Mouse (Mus musculus) embryo, embryonic 10.5 days (tissue): ENCODE data around the gene Gm27027.

Experiments
- DNase-seq: peaks from one replicate; pipeline ENCODE4 v3.0.0-alpha.2; 2015; ENCODE audit warnings: low spot score

The Gm27027 gene

DNA sequence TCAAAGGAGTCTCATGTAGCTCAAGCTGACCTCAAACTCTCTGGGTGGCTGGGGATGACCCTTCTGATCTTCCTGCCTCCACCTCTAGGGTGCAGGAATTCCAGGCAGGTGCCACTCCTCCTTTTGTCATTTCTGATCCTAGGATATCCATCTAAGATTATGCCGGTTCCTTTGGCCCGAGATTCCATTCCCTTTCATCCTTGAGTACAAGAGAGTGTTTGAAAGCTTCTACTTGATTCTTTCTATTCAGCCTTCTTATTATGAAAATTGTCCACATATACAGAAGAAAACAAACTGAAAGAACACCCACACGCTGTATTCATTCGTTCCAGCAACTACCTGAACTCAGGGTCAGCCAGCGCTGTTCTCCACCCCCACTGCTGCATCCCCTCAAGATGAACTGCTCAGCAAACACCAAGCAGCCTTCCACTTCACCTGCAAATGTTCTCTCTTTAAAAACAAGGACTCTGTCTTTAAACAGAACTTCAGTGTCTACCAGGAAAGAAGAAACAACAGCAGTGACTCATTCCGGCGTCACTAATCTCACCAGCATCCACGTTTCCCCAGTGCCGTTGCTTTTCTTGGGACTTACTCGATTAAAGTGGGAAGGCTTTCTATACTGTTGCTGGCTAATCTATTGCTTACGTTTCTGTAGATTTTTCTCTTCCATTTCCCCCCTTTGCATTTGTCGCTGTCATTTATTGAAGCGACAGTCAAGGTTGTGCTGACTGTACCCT, 68.3 kb downstream of the Gm27027 start:
- DNase-seq = no peak

DNA sequence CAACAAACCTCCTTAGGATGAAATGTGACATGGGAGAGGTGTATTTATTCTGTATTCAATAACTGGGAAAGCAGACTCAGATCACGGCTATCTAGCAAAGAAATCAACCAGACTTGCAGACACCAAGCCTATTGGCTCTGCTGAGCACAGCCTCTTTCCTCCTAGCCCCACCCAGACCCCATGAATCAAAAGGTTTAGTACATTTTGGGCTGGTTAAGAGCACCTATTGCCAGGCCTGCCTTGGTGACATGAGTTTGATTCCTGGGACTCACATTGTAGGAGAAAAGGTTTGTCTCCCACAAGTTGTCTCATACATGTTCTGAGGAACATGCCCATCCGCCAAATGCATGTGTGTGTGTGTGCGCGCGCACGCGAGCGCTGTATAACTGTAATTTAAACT, 70.0 kb downstream of the Gm27027 start:
- DNase-seq = no peak

DNA sequence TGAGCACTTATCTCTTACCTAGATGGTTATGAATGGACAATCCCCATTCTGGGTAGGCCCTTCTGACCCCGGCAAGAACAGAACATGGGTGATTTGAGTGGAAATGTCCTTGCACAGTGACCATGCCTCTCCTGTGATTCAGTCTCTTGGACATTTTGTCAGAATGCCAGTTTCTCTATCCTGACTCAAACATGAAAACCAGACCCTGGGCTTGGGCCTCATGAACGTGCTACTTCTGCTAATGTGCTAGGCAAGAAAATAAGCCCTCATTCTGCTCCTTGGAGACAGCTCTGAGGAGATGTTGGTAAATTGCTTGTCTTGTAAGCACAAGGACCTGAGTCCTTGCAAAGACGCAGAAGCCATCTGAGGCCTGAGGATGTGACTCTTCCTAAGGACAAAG, 77.1 kb downstream of the Gm27027 start:
- DNase-seq = no peak

DNA sequence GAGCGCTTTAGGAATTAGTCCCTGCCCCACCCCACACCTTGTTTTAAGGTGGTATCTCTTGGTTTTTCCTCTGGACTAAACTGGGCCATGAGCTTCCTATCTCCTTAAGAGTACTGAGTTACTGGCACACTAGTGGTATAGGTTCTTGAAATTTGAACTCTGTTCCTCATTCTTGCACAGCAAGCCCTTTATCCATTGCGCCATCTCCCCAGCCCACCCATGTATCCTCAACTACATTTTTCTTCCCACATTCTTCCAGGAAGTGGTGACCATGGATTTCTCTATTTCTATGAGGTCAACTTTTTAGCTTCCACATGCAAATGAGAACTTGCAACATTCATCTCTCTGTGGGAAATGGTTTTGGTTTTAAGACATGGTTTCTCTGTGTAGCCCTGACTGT, 82.6 kb downstream of the Gm27027 start:
- no peak for DNase-seq

DNA sequence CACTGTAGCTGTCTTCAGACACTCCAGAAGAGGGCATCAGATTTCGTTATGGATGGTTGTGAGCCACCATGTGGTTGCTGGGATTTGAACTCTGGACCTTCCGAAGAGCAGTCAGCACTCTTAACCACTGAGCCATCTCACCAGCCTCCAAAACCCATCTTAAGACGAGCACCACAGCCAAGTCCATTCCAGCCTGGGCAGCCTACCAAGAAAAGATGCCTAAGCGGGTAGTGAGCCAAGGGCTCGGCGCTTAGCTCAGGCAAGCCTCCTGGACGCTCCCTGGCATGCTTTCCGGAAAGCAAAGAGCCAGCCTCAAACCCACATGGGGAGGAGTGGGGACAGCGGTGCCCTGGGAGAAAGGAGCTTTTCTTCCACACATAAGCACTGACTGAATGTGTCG, 84.2 kb downstream of the Gm27027 start:
- DNase-seq = no peak

DNA sequence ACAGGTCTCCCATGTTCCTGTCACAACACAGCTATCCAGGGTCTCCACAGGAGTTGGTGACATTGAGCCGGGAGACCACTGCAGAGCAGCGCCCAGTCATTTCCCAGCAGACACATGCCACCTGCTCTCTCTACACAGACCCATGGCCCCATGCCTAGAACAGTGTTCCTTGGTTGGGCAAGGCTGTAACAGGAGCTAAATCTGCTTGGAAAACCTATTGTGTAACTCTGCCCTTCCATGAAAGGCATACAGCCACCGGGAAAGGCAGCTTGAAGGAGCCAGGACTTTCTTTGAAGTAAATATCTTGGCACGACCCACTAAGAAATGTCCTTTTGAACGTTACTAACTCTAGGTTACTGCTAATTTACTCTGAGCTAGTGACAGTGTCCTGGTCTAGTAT, 86.4 kb downstream of the Gm27027 start:
- DNase-seq = no peak

DNA sequence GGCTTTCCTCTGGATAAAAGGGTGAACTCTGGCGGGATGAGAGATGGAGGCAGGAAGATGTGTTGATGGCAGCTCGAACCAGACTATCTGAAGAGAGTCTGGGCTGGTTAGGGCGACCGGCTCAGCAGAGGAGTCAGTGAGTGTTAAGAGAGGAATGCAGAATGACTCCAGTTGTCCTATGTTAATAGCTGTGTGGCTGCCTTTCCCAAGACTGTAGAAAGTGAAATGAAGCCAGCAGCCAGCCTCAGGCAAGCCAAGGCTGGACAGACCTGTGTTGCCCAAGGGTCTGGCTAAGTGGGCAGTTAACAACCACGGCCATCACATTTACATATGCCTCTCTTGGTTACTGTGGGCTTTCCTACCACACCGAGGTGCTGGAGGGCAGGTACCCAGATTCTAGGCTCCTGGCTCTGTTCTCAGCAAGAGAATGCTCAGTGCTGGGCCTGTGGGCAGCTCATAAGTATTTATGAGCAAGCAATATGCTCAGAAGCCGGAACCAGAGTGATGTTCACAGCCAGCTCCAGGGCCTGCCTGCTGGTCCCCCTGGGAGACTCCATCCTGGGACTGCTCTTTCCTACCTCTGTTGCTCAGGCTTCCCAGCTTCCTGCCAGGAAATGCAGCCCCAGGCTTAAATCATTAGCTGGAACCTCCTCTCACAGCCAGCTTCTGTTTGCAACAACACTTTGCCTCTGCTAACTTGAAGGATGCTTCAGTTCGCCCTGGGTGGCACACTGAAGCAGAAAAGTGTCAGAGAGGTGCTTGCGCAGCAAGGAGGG, 88.4 kb downstream of the Gm27027 start:
- DNase-seq = no peak
